Mouse (Mus musculus) cerebellum, postnatal 4 days (tissue): ENCODE measurements around the gene Snx27.

ENCODE experiments used
- DNase-seq, 2 experiments: peaks; one replicate each; pipeline ENCODE4 v3.0.0; 2022; ENCODE audit warnings: low spot score in 2 of 2, mixed read lengths in 1 of 2

The Snx27 gene

GRCm38 (mm10) chr3:94582456-94582891 lies at the start of gene Snx27:
TSS of gene Snx27 (minus strand) at chr3:94582716.
- peak; percentile 73 to 91 for DNase-seq

- no peak for DNase-seq
Observed at GRCm38 (mm10) chr3:94629876-94630275, 47.4 kb upstream of the Snx27 start.

- DNase-seq: no peak
Observed at GRCm38 (mm10) chr3:94628712-94629111, 46.2 kb upstream of the Snx27 start.

- no peak for DNase-seq
Observed at GRCm38 (mm10) chr3:94624281-94624680, 41.8 kb upstream of the Snx27 start.

GRCm38 (mm10) chr3:94622550-94622949 lies 40.0 kb upstream of the Snx27 start:
- no peak for DNase-seq

- DNase-seq: no peak
Observed at GRCm38 (mm10) chr3:94621740-94622507, 39.4 kb upstream of the Snx27 start.

GRCm38 (mm10) chr3:94616717-94617116 lies 34.2 kb upstream of the Snx27 start:
- no peak for DNase-seq

- no peak for DNase-seq
Observed at GRCm38 (mm10) chr3:94613258-94613878, 30.9 kb upstream of the Snx27 start.

- DNase-seq: no peak
Observed at GRCm38 (mm10) chr3:94612274-94612673, 29.8 kb upstream of the Snx27 start.

GRCm38 (mm10) chr3:94611834-94612233 lies 29.3 kb upstream of the Snx27 start:
- DNase-seq: no peak

GRCm38 (mm10) chr3:94611343-94611742 lies 28.8 kb upstream of the Snx27 start:
- no peak for DNase-seq

- no peak for DNase-seq
Observed at GRCm38 (mm10) chr3:94610581-94610980, 28.1 kb upstream of the Snx27 start.

GRCm38 (mm10) chr3:94609621-94610020 lies 27.1 kb upstream of the Snx27 start:
- DNase-seq: no peak

- peak in 1 of 2 experiments; percentile 38 for DNase-seq
Observed at GRCm38 (mm10) chr3:94601959-94602358, 19.4 kb upstream of the Snx27 start.

- no peak for DNase-seq
Observed at GRCm38 (mm10) chr3:94597224-94597779, 14.8 kb upstream of the Snx27 start.

- no peak for DNase-seq
Observed at GRCm38 (mm10) chr3:94595871-94596287, 13.4 kb upstream of the Snx27 start.

GRCm38 (mm10) chr3:94591066-94591465 lies 8.6 kb upstream of the Snx27 start:
- no peak for DNase-seq

- no peak for DNase-seq
Observed at GRCm38 (mm10) chr3:94587962-94588361, 5.4 kb upstream of the Snx27 start.

GRCm38 (mm10) chr3:94582944-94583343 lies 428 bp upstream of the Snx27 start:
- DNase-seq: no peak

GRCm38 (mm10) chr3:94581793-94582455 lies 592 bp downstream of the Snx27 start:
- no peak for DNase-seq

GRCm38 (mm10) chr3:94581138-94581780 lies 1.3 kb downstream of the Snx27 start:
- DNase-seq: peak in 1 of 2 experiments; percentile 5

GRCm38 (mm10) chr3:94574506-94574905 lies 8.0 kb downstream of the Snx27 start:
- DNase-seq: no peak
